Mouse (Mus musculus): ENCODE measurements at regions not wholly inside any gene's neighbourhood (a gene's known extent, or its start where the extent isn't known, plus 50 kb on each side); places are given as distances from the start of the nearest gene placed in this dataset.

- H3K4me3 ChIP-seq (ENCODE audit: low read depth, low read length), result no peak overlapping the region
- TF ChIP-seq POLR2A (IDR thresholded peaks at IDR 0.05; ENCODE audit: low read depth, low read length), result no peak
- no peak for TF ChIP-seq CTCF (IDR thresholded peaks at IDR 0.05; ENCODE audit: extremely low read depth, insufficient read length, insufficient replicate concordance, low read depth, low read length)
- no peaks in the 10 kb centered on the region for H3K4me1 ChIP-seq (ENCODE audit: control insufficient read depth, insufficient read depth, insufficient read length, low read length)
- H3K27ac ChIP-seq (ENCODE audit: insufficient read depth, low read depth, low read length), result no peak overlapping the region
- 80% methylated on average over 2 of the region's 2 CpGs for WGBS
- no peaks in the 10 kb centered on the region for H3K27me3 ChIP-seq (ENCODE audit: control insufficient read depth, insufficient read depth, low read length)
- no peaks in the 10 kb centered on the region for H3K36me3 ChIP-seq (ENCODE audit: control insufficient read depth, insufficient read depth, low read length)
Measured at GRCm38 (mm10) chr9:41675656-41676055, 448.4 kb downstream of the Sorl1 start.

- no peak overlapping the region for H3K27ac ChIP-seq (ENCODE audit: insufficient read depth, low read depth, low read length)
- no peaks in the 10 kb centered on the region for H3K4me1 ChIP-seq (ENCODE audit: control insufficient read depth, insufficient read depth, insufficient read length, low read length)
- 61% methylated on average over 2 of the region's 2 CpGs for WGBS
- TF ChIP-seq POLR2A (IDR thresholded peaks at IDR 0.05; ENCODE audit: low read depth, low read length) (no peak), CTCF (IDR thresholded peaks at IDR 0.05; ENCODE audit: extremely low read depth, insufficient read length, insufficient replicate concordance, low read depth, low read length) (no peak)
- no peaks in the 10 kb centered on the region for H3K36me3 ChIP-seq (ENCODE audit: control insufficient read depth, insufficient read depth, low read length)
- no peaks in the 10 kb centered on the region for H3K27me3 ChIP-seq (ENCODE audit: control insufficient read depth, insufficient read depth, low read length)
- H3K4me3 ChIP-seq (ENCODE audit: low read depth, low read length), result no peak overlapping the region
Measured at GRCm38 (mm10) chr9:41672958-41673357, 451.1 kb downstream of the Sorl1 start.

- H3K27me3 ChIP-seq (ENCODE audit: control insufficient read depth, insufficient read depth, low read length), result no peaks in the 10 kb centered on the region
- no peak overlapping the region for H3K4me3 ChIP-seq (ENCODE audit: low read depth, low read length)
- no peak overlapping the region for H3K27ac ChIP-seq (ENCODE audit: insufficient read depth, low read depth, low read length)
- H3K36me3 ChIP-seq (ENCODE audit: control insufficient read depth, insufficient read depth, low read length), result no peaks in the 10 kb centered on the region
- 74% methylated on average over 1 of the region's 1 CpGs for WGBS
- no peaks in the 10 kb centered on the region for H3K4me1 ChIP-seq (ENCODE audit: control insufficient read depth, insufficient read depth, insufficient read length, low read length)
- TF ChIP-seq CTCF (IDR thresholded peaks at IDR 0.05; ENCODE audit: extremely low read depth, insufficient read length, insufficient replicate concordance, low read depth, low read length), result no peak
- TF ChIP-seq POLR2A (IDR thresholded peaks at IDR 0.05; ENCODE audit: low read depth, low read length), result no peak
Measured at GRCm38 (mm10) chr9:41668741-41669140, 455.4 kb downstream of the Sorl1 start.

- H3K36me3 ChIP-seq (ENCODE audit: control insufficient read depth, insufficient read depth, low read length), result no peaks in the 10 kb centered on the region
- WGBS, result 78% methylated on average over 10 of the region's 10 CpGs
- no peaks in the 10 kb centered on the region for H3K27me3 ChIP-seq (ENCODE audit: control insufficient read depth, insufficient read depth, low read length)
- H3K27ac ChIP-seq (ENCODE audit: insufficient read depth, low read depth, low read length), result no peak overlapping the region
- TF ChIP-seq CTCF (IDR thresholded peaks at IDR 0.05; ENCODE audit: extremely low read depth, insufficient read length, insufficient replicate concordance, low read depth, low read length) (no peak), POLR2A (IDR thresholded peaks at IDR 0.05; ENCODE audit: low read depth, low read length) (no peak)
- no peaks in the 10 kb centered on the region for H3K4me1 ChIP-seq (ENCODE audit: control insufficient read depth, insufficient read depth, insufficient read length, low read length)
- H3K4me3 ChIP-seq (ENCODE audit: low read depth, low read length), result no peak overlapping the region
Measured at GRCm38 (mm10) chr9:41665000-41665685, 459.0 kb downstream of the Sorl1 start.

- H3K27ac ChIP-seq (ENCODE audit: insufficient read depth, low read depth, low read length), result no peak overlapping the region
- 90% methylated on average over 5 of the region's 5 CpGs for WGBS
- H3K4me3 ChIP-seq (ENCODE audit: low read depth, low read length), result no peak overlapping the region
- no peaks in the 10 kb centered on the region for H3K27me3 ChIP-seq (ENCODE audit: control insufficient read depth, insufficient read depth, low read length)
- H3K4me1 ChIP-seq (ENCODE audit: control insufficient read depth, insufficient read depth, insufficient read length, low read length), result no peaks in the 10 kb centered on the region
- no peak for TF ChIP-seq POLR2A (IDR thresholded peaks at IDR 0.05; ENCODE audit: low read depth, low read length)
- no peak for TF ChIP-seq CTCF (IDR thresholded peaks at IDR 0.05; ENCODE audit: extremely low read depth, insufficient read length, insufficient replicate concordance, low read depth, low read length)
- no peaks in the 10 kb centered on the region for H3K36me3 ChIP-seq (ENCODE audit: control insufficient read depth, insufficient read depth, low read length)
Measured at GRCm38 (mm10) chr9:41660576-41660975, 463.5 kb downstream of the Sorl1 start.

GRCm38 (mm10) chr9:41660011-41660410 is 464.1 kb downstream of the Sorl1 start:
- TF ChIP-seq POLR2A (IDR thresholded peaks at IDR 0.05; ENCODE audit: low read depth, low read length) (no peak), CTCF (IDR thresholded peaks at IDR 0.05; ENCODE audit: extremely low read depth, insufficient read length, insufficient replicate concordance, low read depth, low read length) (no peak)
- no peaks in the 10 kb centered on the region for H3K4me1 ChIP-seq (ENCODE audit: control insufficient read depth, insufficient read depth, insufficient read length, low read length)
- H3K27ac ChIP-seq (ENCODE audit: insufficient read depth, low read depth, low read length), result no peak overlapping the region
- H3K27me3 ChIP-seq (ENCODE audit: control insufficient read depth, insufficient read depth, low read length), result no peaks in the 10 kb centered on the region
- no peaks in the 10 kb centered on the region for H3K36me3 ChIP-seq (ENCODE audit: control insufficient read depth, insufficient read depth, low read length)
- H3K4me3 ChIP-seq (ENCODE audit: low read depth, low read length), result no peak overlapping the region
- WGBS, result 73% methylated on average over 5 of the region's 5 CpGs

GRCm38 (mm10) chr9:41631564-41632205 is 470.2 kb upstream of the Ubash3b start:
- Histone ChIP-seq H3K4me3 (ENCODE audit: low read depth, low read length) (no peak overlapping the region), H3K27ac (ENCODE audit: insufficient read depth, low read depth, low read length) (no peak overlapping the region), H3K36me3 (ENCODE audit: control insufficient read depth, insufficient read depth, low read length) (no peaks in the 10 kb centered on the region), H3K4me1 (ENCODE audit: control insufficient read depth, insufficient read depth, insufficient read length, low read length) (no peaks in the 10 kb centered on the region), H3K27me3 (ENCODE audit: control insufficient read depth, insufficient read depth, low read length) (no peaks in the 10 kb centered on the region)
- TF ChIP-seq POLR2A (IDR thresholded peaks at IDR 0.05; ENCODE audit: low read depth, low read length), result no peak
- no peak for TF ChIP-seq CTCF (IDR thresholded peaks at IDR 0.05; ENCODE audit: extremely low read depth, insufficient read length, insufficient replicate concordance, low read depth, low read length)
- WGBS, result 77% methylated on average over 2 of the region's 2 CpGs
